Mouse (Mus musculus) G1E (cell line): ENCODE measurements around the gene Cfap299.

Experiments used
- CTCF ChIP-seq: IDR thresholded peaks from 2 replicates; pipeline ENCODE4 v1.5.1; 2012; ENCODE audit warnings: low read depth, low read length, inconsistent platforms, mixed read lengths
- GATA1 ChIP-seq: IDR thresholded peaks from 2 replicates; pipeline ENCODE4 v1.6.1; 2012; ENCODE audit warnings: borderline replicate concordance, low read length, inconsistent platforms, mixed read lengths
- POLR2AphosphoS5 ChIP-seq: IDR thresholded peaks from 2 replicates; pipeline ENCODE4 v1.6.1; 2012; ENCODE audit warnings: low read depth, low read length, inconsistent platforms; ENCODE audit not compliant: insufficient replicate concordance

GRCm38 (mm10) chr5:98580811-98581210 is 251.7 kb downstream of the Cfap299 start:
- TF ChIP-seq CTCF (no peak), POLR2AphosphoS5 (no peak), GATA1 (no peak)
